Mouse (Mus musculus): ENCODE results near the gene Sema5b. TPM values are rescaled to one million over a fixed set of nuclear protein-coding genes. Genes with fewer than 3 reads are reported as not detected.

The Sema5b gene
- polyA plus RNA-seq, 1 experiment from 2014 or later, result 6.6 TPM

- Histone ChIP-seq H3K27me3 (replicated peaks) (no peaks in the 10 kb centered on the region), H3K9me3 (no peaks in the 10 kb centered on the region), H3K4me3 (replicated peaks) (no peak overlapping the region), H3K4me1 (peaks cover 6% of the 10 kb centered on the region), H3K9ac (no peak overlapping the region), H3K4me2 (no peak overlapping the region), H3K27ac (no peak overlapping the region), H3K36me3 (no peaks in the 10 kb centered on the region)
- no peak; the same call in 1 of the 2 replicates for ATAC-seq (ENCODE audit: insufficient read depth, low FRiP score, low read depth)
- 71% methylated on average over 8 of the region's 8 CpGs for WGBS
These were observed 44.3 kb downstream of the Sema5b start for GRCm38 (mm10) chr16:35585126-35585694.

- peaks cover 13% of the 10 kb centered on the region for H3K4me1 ChIP-seq
- H3K4me2 ChIP-seq, result no peak overlapping the region
- no peak overlapping the region for H3K9ac ChIP-seq
- WGBS, result 72% methylated on average over 8 of the region's 8 CpGs
- H3K27me3 ChIP-seq (replicated peaks), result no peaks in the 10 kb centered on the region
- no peaks in the 10 kb centered on the region for H3K9me3 ChIP-seq
- H3K4me3 ChIP-seq (replicated peaks), result no peak overlapping the region
- ATAC-seq (ENCODE audit: insufficient read depth, low FRiP score, low read depth), result no peak
- no peak overlapping the region for H3K27ac ChIP-seq
- no peaks in the 10 kb centered on the region for H3K36me3 ChIP-seq
These were observed 46.3 kb downstream of the Sema5b start for GRCm38 (mm10) chr16:35587046-35587779.

- Histone ChIP-seq H3K4me2 (peak overlapping the region; percentile 47), H3K4me1 (peaks cover 21% of the 10 kb centered on the region), H3K9ac (no peak overlapping the region), H3K4me3 (replicated peaks) (peak overlapping the region; percentile 14; the same call in 1 of the 2 replicates), H3K9me3 (no peaks in the 10 kb centered on the region), H3K27ac (no peak overlapping the region), H3K27me3 (replicated peaks) (no peaks in the 10 kb centered on the region), H3K36me3 (no peaks in the 10 kb centered on the region)
- 9% methylated on average over 19 of the region's 20 CpGs for WGBS
- no peak for ATAC-seq (ENCODE audit: insufficient read depth, low FRiP score, low read depth)
These were observed 47.0 kb downstream of the Sema5b start for GRCm38 (mm10) chr16:35587866-35588465.

GRCm38 (mm10) chr16:35588731-35589151 is 47.8 kb downstream of the Sema5b start:
- Histone ChIP-seq H3K9me3 (no peaks in the 10 kb centered on the region), H3K36me3 (no peaks in the 10 kb centered on the region), H3K9ac (no peak overlapping the region), H3K4me2 (peak overlapping the region; percentile 25; the same call in 1 of the 2 replicates), H3K4me1 (peaks cover 22% of the 10 kb centered on the region), H3K27me3 (replicated peaks) (no peaks in the 10 kb centered on the region), H3K4me3 (replicated peaks) (no peak overlapping the region), H3K27ac (no peak overlapping the region)
- no peak for ATAC-seq (ENCODE audit: insufficient read depth, low FRiP score, low read depth)
- WGBS, result 32% methylated on average over 18 of the region's 18 CpGs

- H3K27me3 ChIP-seq (replicated peaks), result no peaks in the 10 kb centered on the region
- WGBS, result 30% methylated on average over 11 of the region's 11 CpGs
- no peak overlapping the region for H3K4me2 ChIP-seq
- no peak for ATAC-seq (ENCODE audit: insufficient read depth, low FRiP score, low read depth)
- no peak overlapping the region for H3K9ac ChIP-seq
- H3K4me1 ChIP-seq, result peaks cover 15% of the 10 kb centered on the region
- H3K4me3 ChIP-seq (replicated peaks), result no peak overlapping the region
- peak overlapping the region; percentile 60 for H3K27ac ChIP-seq
- no peaks in the 10 kb centered on the region for H3K9me3 ChIP-seq
- H3K36me3 ChIP-seq, result no peaks in the 10 kb centered on the region
These were observed 50.8 kb downstream of the Sema5b start for GRCm38 (mm10) chr16:35591756-35592155.

- H3K27ac ChIP-seq, result peak overlapping the region; percentile 62; the same call in 1 of the 2 replicates
- ATAC-seq (ENCODE audit: insufficient read depth, low FRiP score, low read depth), result no peak
- no peak overlapping the region for H3K9ac ChIP-seq
- no peaks in the 10 kb centered on the region for H3K36me3 ChIP-seq
- H3K27me3 ChIP-seq (replicated peaks), result no peaks in the 10 kb centered on the region
- no peak overlapping the region for H3K4me2 ChIP-seq
- no peaks in the 10 kb centered on the region for H3K9me3 ChIP-seq
- H3K4me1 ChIP-seq, result peaks cover 15% of the 10 kb centered on the region
- WGBS, result 21% methylated on average over 5 of the region's 5 CpGs
- H3K4me3 ChIP-seq (replicated peaks), result no peak overlapping the region
These were observed 51.5 kb downstream of the Sema5b start for GRCm38 (mm10) chr16:35592274-35593065.

GRCm38 (mm10) chr16:35593474-35593873 is 52.5 kb downstream of the Sema5b start:
- H3K4me1 ChIP-seq, result peaks cover 15% of the 10 kb centered on the region
- no peak overlapping the region for H3K4me3 ChIP-seq (replicated peaks)
- H3K9me3 ChIP-seq, result no peaks in the 10 kb centered on the region
- no peaks in the 10 kb centered on the region for H3K27me3 ChIP-seq (replicated peaks)
- no peak for ATAC-seq (ENCODE audit: insufficient read depth, low FRiP score, low read depth)
- no peak overlapping the region for H3K9ac ChIP-seq
- H3K36me3 ChIP-seq, result no peaks in the 10 kb centered on the region
- no peak overlapping the region for H3K27ac ChIP-seq
- WGBS, result 97% methylated on average over 5 of the region's 5 CpGs
- H3K4me2 ChIP-seq, result no peak overlapping the region

- no peaks in the 10 kb centered on the region for H3K27me3 ChIP-seq (replicated peaks)
- H3K36me3 ChIP-seq, result no peaks in the 10 kb centered on the region
- H3K4me3 ChIP-seq (replicated peaks), result no peak overlapping the region
- H3K27ac ChIP-seq, result no peak overlapping the region
- H3K4me1 ChIP-seq, result peaks cover 15% of the 10 kb centered on the region
- no peaks in the 10 kb centered on the region for H3K9me3 ChIP-seq
- no peak overlapping the region for H3K9ac ChIP-seq
- WGBS, result 54% methylated on average over 6 of the region's 6 CpGs
- H3K4me2 ChIP-seq, result no peak overlapping the region
- no peak for ATAC-seq (ENCODE audit: insufficient read depth, low FRiP score, low read depth)
These were observed 55.3 kb downstream of the Sema5b start for GRCm38 (mm10) chr16:35596241-35596640.

GRCm38 (mm10) chr16:35596661-35597350 is 55.9 kb downstream of the Sema5b start:
- no peaks in the 10 kb centered on the region for H3K36me3 ChIP-seq
- no peak for ATAC-seq (ENCODE audit: insufficient read depth, low FRiP score, low read depth)
- H3K4me1 ChIP-seq, result peaks cover 12% of the 10 kb centered on the region
- H3K27ac ChIP-seq, result no peak overlapping the region
- H3K4me3 ChIP-seq (replicated peaks), result no peak overlapping the region
- no peak overlapping the region for H3K9ac ChIP-seq
- no peaks in the 10 kb centered on the region for H3K27me3 ChIP-seq (replicated peaks)
- no peak overlapping the region for H3K4me2 ChIP-seq
- H3K9me3 ChIP-seq, result no peaks in the 10 kb centered on the region
- 51% methylated on average over 8 of the region's 8 CpGs for WGBS

GRCm38 (mm10) chr16:35597991-35598390 is 57.0 kb downstream of the Sema5b start:
- 22% methylated on average over 6 of the region's 6 CpGs for WGBS
- H3K4me1 ChIP-seq, result peaks cover under 1% of the 10 kb centered on the region; the same call in 1 of the 2 replicates

GRCm38 (mm10) chr16:35598802-35599201 is 57.9 kb downstream of the Sema5b start:
- Histone ChIP-seq H3K36me3 (no peaks in the 10 kb centered on the region), H3K27me3 (replicated peaks) (no peaks in the 10 kb centered on the region), H3K4me3 (replicated peaks) (no peak overlapping the region), H3K4me1 (no peaks in the 10 kb centered on the region), H3K27ac (no peak overlapping the region), H3K9ac (no peak overlapping the region), H3K9me3 (no peaks in the 10 kb centered on the region), H3K4me2 (no peak overlapping the region)
- 57% methylated on average over 5 of the region's 5 CpGs for WGBS
- no peak for ATAC-seq (ENCODE audit: insufficient read depth, low FRiP score, low read depth)

More at GRCm38 (mm10) chr16:35597991-35598390, 57.0 kb downstream of the Sema5b start:
- ATAC-seq (ENCODE audit: insufficient read depth, low FRiP score, low read depth), result no peak
- no peaks in the 10 kb centered on the region for H3K9me3 ChIP-seq
- no peaks in the 10 kb centered on the region for H3K27me3 ChIP-seq (replicated peaks)
- H3K4me2 ChIP-seq, result no peak overlapping the region
- no peak overlapping the region for H3K9ac ChIP-seq
- H3K36me3 ChIP-seq, result no peaks in the 10 kb centered on the region
- H3K4me3 ChIP-seq (replicated peaks), result no peak overlapping the region
- no peak overlapping the region for H3K27ac ChIP-seq

All from stomach, embryonic 15.5 days (tissue).